Mouse (Mus musculus): ENCODE measurements at regions not wholly inside any gene's neighbourhood (a gene's known extent, or its start where the extent isn't known, plus 50 kb on each side); places are given as distances from the start of the nearest gene placed in this dataset.

GRCm38 (mm10) chr7:83061197-83061893 lies 194.2 kb downstream of the Mex3b start:
- no peak for DNase-seq
- Histone ChIP-seq H3K9me3 (ENCODE audit: low read length) (no peaks in the 10 kb centered on the region), H3K4me2 (ENCODE audit: low read depth) (no peak overlapping the region), H3K4me1 (ENCODE audit: insufficient read depth) (no peaks in the 10 kb centered on the region), H3K27ac (ENCODE audit: low read depth, low read length) (no peak overlapping the region), H3K27me3 (ENCODE audit: insufficient read depth, low read length) (no peaks in the 10 kb centered on the region), H3K36me3 (ENCODE audit: insufficient read depth) (no peaks in the 10 kb centered on the region), H3K4me3 (ENCODE audit: low read depth, low read length) (no peak overlapping the region), H3K9ac (no peak overlapping the region)
- no peak for TF ChIP-seq CTCF (IDR thresholded peaks at IDR 0.05; ENCODE audit: low read depth)
- ATAC-seq = no peak
- WGBS = 40% methylated on average over 7 of the region's 7 CpGs

DNA sequence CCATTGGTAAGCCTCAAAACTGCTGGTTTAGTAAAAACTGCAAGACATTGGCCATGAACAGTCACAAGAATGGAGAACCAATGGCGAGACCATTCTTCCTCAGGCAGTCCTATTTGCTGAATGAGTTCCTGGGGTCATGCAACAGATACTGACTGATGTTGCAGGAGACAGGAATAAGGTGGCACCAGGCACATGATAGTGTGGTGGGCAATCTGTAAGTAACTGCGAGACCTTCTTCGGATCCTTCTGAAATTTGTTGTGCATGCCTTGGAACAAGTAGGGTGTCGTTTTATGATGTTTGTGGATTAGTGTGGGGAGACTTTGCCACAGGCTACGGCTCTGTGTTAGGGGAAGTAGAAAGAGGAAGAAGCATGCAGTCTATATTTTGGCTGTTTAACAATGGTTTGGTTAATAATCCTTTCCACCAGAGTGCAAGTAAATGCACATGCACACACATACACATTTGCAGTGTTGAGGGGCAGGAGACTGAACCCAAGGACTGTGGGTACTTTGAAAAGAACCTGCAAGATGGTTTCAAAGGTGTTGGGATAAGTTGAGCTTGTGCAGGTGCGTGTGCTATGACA lies 194.9 kb downstream of the Mex3b start:
- H3K9me3 ChIP-seq (ENCODE audit: low read length) = no peaks in the 10 kb centered on the region
- no peak overlapping the region for H3K9ac ChIP-seq
- ATAC-seq (no peak), DNase-seq (no peak)
- no peak overlapping the region for H3K4me3 ChIP-seq (ENCODE audit: low read depth, low read length)
- no peaks in the 10 kb centered on the region for H3K4me1 ChIP-seq (ENCODE audit: insufficient read depth)
- no peaks in the 10 kb centered on the region for H3K36me3 ChIP-seq (ENCODE audit: insufficient read depth)
- H3K27me3 ChIP-seq (ENCODE audit: insufficient read depth, low read length) = no peaks in the 10 kb centered on the region
- 93% methylated on average over 6 of the region's 6 CpGs for WGBS
- no peak overlapping the region for H3K27ac ChIP-seq (ENCODE audit: low read depth, low read length)
- no peak for TF ChIP-seq CTCF (IDR thresholded peaks at IDR 0.05; ENCODE audit: low read depth)
- no peak overlapping the region for H3K4me2 ChIP-seq (ENCODE audit: low read depth)

DNA sequence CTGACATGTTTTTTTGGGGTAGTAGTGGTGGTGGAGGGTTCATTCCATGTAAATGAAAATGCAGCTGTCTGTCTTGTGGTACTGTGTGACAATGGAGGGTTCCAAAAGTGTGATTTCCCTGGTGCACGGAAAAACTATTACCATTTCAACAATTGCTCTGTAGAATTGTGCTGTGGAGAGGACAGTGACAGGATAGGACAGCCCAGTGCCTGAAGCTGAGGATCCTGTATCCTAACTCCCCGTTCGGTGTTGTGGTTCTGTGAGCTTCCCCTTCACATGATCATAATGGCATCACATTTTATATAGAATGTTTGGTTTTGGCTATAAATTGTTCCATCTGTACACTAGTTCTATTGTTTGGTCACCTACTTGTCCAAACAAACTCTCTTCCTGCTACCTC lies 196.4 kb downstream of the Mex3b start:
- ATAC-seq = no peak
- Histone ChIP-seq H3K27me3 (ENCODE audit: insufficient read depth, low read length) (no peaks in the 10 kb centered on the region), H3K9me3 (ENCODE audit: low read length) (no peaks in the 10 kb centered on the region), H3K27ac (ENCODE audit: low read depth, low read length) (no peak overlapping the region), H3K4me1 (ENCODE audit: insufficient read depth) (no peaks in the 10 kb centered on the region), H3K4me3 (ENCODE audit: low read depth, low read length) (no peak overlapping the region), H3K9ac (no peak overlapping the region), H3K4me2 (ENCODE audit: low read depth) (no peak overlapping the region), H3K36me3 (ENCODE audit: insufficient read depth) (no peaks in the 10 kb centered on the region)
- WGBS = 83% methylated on average over 3 of the region's 3 CpGs
- DNase-seq = no peak
- TF ChIP-seq CTCF (IDR thresholded peaks at IDR 0.05; ENCODE audit: low read depth) = no peak

DNA sequence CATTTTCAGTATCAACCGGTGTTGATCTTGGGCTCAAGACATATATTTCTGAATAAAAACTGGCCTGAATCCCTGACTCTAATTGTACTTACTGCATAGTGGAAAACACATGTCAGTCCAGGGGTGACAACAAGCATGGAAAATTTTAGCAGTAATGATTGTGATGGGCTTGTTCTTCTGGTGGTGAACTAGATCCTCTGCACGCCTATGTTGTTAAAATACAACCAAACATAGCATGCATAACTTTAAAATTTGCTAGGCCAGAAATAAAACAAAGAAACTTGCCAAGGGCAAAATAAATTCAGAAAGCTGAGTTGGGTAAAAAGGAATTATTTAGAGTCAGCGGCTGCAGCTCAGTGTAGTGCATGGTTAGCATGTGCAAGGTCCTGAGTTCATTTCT lies 198.2 kb downstream of the Mex3b start:
- H3K9me3 ChIP-seq (ENCODE audit: low read length) = no peaks in the 10 kb centered on the region
- H3K4me3 ChIP-seq (ENCODE audit: low read depth, low read length) = no peak overlapping the region
- no peak for ATAC-seq
- 82% methylated on average over 3 of the region's 3 CpGs for WGBS
- H3K4me1 ChIP-seq (ENCODE audit: insufficient read depth) = no peaks in the 10 kb centered on the region
- H3K36me3 ChIP-seq (ENCODE audit: insufficient read depth) = no peaks in the 10 kb centered on the region
- no peak overlapping the region for H3K9ac ChIP-seq
- H3K27me3 ChIP-seq (ENCODE audit: insufficient read depth, low read length) = no peaks in the 10 kb centered on the region
- DNase-seq = no peak
- H3K4me2 ChIP-seq (ENCODE audit: low read depth) = no peak overlapping the region
- no peak for TF ChIP-seq CTCF (IDR thresholded peaks at IDR 0.05; ENCODE audit: low read depth)
- no peak overlapping the region for H3K27ac ChIP-seq (ENCODE audit: low read depth, low read length)

DNA sequence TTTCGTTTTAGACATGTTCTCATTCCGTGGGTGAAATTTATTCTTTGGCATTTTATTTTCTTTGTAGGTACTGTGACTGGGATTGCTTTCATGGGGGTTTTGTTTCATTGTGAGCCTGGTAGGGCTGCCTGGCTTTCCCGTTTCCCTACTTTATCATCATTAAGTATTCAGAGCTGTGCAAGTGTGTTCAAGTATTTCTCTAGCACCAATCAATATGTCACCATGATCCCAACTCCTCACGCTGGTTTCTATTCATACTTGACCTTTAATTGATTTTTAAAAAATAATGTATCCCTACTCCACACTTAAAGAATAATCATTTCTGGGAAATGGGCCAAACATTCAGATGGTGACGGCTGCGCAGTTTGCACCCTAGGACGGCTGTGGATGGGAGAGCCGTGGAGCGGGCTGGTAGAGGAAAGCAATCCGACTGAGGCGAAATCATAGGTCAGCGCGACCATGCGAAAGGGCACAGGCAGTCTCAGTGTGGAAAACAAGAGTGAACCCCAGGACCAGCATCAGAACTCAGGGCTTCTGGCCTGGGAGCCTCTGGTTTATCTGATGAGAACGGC lies 207.4 kb downstream of the Mex3b start:
- peaks cover 16% of the 10 kb centered on the region for H3K4me1 ChIP-seq (ENCODE audit: insufficient read depth)
- H3K9me3 ChIP-seq (ENCODE audit: low read length) = no peaks in the 10 kb centered on the region
- H3K27me3 ChIP-seq (ENCODE audit: insufficient read depth, low read length) = no peaks in the 10 kb centered on the region
- H3K36me3 ChIP-seq (ENCODE audit: insufficient read depth) = no peaks in the 10 kb centered on the region
- ATAC-seq = peak; percentile 80
- DNase-seq = peak; percentile 65
- no peak for TF ChIP-seq CTCF (IDR thresholded peaks at IDR 0.05; ENCODE audit: low read depth)
- H3K9ac ChIP-seq = no peak overlapping the region
- H3K4me2 ChIP-seq (ENCODE audit: low read depth) = peak overlapping the region; percentile 16; the same call in 1 of the 2 replicates
- H3K27ac ChIP-seq (ENCODE audit: low read depth, low read length) = no peak overlapping the region
- 44% methylated on average over 15 of the region's 15 CpGs for WGBS
- H3K4me3 ChIP-seq (ENCODE audit: low read depth, low read length) = no peak overlapping the region

DNA sequence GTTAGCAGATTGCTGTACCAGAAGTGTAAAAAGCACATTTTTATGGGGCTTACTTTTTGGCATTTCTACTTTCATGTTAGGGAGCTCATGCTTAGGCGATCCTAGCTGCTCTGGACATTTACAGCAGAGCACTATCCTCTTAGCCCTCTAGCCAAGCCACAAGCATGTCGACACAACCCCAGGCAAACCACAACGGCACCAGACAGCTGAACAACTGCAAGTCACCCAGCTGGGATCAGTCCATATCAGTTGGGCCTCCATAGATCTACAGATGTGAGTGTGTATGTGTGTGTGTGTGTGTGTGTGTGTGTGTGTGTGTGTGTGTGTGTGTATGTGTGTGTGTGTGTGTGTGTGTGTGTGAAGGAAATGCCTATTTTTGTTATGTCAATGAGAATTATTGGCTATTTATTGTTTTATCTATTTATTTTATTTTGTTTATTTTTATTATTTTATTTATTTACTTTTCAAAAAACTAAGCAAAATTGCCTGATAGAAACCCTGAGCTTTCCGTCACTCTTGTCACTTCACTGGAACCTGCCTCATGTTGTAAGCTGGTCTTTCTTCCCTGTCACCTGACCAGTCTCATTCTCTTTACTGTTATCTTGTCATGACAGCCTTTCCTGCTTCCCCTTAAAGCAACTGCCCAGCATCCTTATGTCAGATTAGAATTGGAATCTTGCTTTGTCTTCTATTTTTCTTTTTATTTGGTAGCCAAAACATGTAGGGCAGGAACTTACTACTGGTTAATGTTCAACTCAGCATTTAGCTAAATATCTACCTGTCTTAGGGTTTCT lies 208.2 kb downstream of the Mex3b start:
- H3K4me2 ChIP-seq (ENCODE audit: low read depth) = no peak overlapping the region
- no peak for DNase-seq
- no peak overlapping the region for H3K9ac ChIP-seq
- no peaks in the 10 kb centered on the region for H3K36me3 ChIP-seq (ENCODE audit: insufficient read depth)
- WGBS = 79% methylated on average over 4 of the region's 4 CpGs
- H3K27ac ChIP-seq (ENCODE audit: low read depth, low read length) = no peak overlapping the region
- H3K27me3 ChIP-seq (ENCODE audit: insufficient read depth, low read length) = no peaks in the 10 kb centered on the region
- ATAC-seq = no peak
- peaks cover 16% of the 10 kb centered on the region for H3K4me1 ChIP-seq (ENCODE audit: insufficient read depth)
- no peak overlapping the region for H3K4me3 ChIP-seq (ENCODE audit: low read depth, low read length)
- no peak for TF ChIP-seq CTCF (IDR thresholded peaks at IDR 0.05; ENCODE audit: low read depth)
- no peaks in the 10 kb centered on the region for H3K9me3 ChIP-seq (ENCODE audit: low read length)
